Mouse (Mus musculus): ENCODE measurements at regions not wholly inside any gene's neighbourhood (a gene's known extent, or its start where the extent isn't known, plus 50 kb on each side); places are given as distances from the start of the nearest gene placed in this dataset.
A peak's percentile ranks its signal among the peaks of the same experiment; 100 is the strongest.

GRCm38 (mm10) chr5:100238287-100239036 lies 78.9 kb upstream of the Tmem150c start:
- whole genome bisulfite sequencing: 80% methylated on average over 15 of the region's 15 CpGs
- TF ChIP-seq EP300 (optimal IDR thresholded peaks at IDR 0.05): no peak
- peak; percentile 29; the same call in 1 of the 2 replicates for TF ChIP-seq CTCF (IDR thresholded peaks at IDR 0.05; ENCODE audit: low read depth)
- no peaks in the 10 kb centered on the region for H3K9me3 ChIP-seq (ENCODE audit: control insufficient read depth, low read length)
- no peaks in the 10 kb centered on the region for H3K4me1 ChIP-seq (replicated peaks; ENCODE audit: control insufficient read depth, insufficient read depth)
- H3K9ac ChIP-seq (ENCODE audit: low read length): no peak overlapping the region
- ATAC-seq (ENCODE audit: low FRiP score, low TSS enrichment): no peak
- H3K27ac ChIP-seq (replicated peaks): no peak overlapping the region
- H3K4me3 ChIP-seq (ENCODE audit: low read depth, low read length): no peak overlapping the region
- no peaks in the 10 kb centered on the region for H3K27me3 ChIP-seq (ENCODE audit: control insufficient read depth, insufficient read depth, low read length)
- no peak for DNase-seq (ENCODE audit: low spot score)
- H3K36me3 ChIP-seq (ENCODE audit: control insufficient read depth, insufficient read depth, low read length): no peaks in the 10 kb centered on the region
- H3K4me2 ChIP-seq (replicated peaks; ENCODE audit: low read depth): no peak overlapping the region

- Histone ChIP-seq H3K4me3 (ENCODE audit: low read depth, low read length) (no peak overlapping the region), H3K9ac (ENCODE audit: low read length) (no peak overlapping the region), H3K36me3 (ENCODE audit: control insufficient read depth, insufficient read depth, low read length) (no peaks in the 10 kb centered on the region), H3K27me3 (ENCODE audit: control insufficient read depth, insufficient read depth, low read length) (no peaks in the 10 kb centered on the region), H3K4me1 (replicated peaks; ENCODE audit: control insufficient read depth, insufficient read depth) (no peaks in the 10 kb centered on the region), H3K4me2 (replicated peaks; ENCODE audit: low read depth) (no peak overlapping the region), H3K9me3 (ENCODE audit: control insufficient read depth, low read length) (no peaks in the 10 kb centered on the region), H3K27ac (replicated peaks) (no peak overlapping the region)
- DNase-seq (ENCODE audit: low spot score): no peak
- TF ChIP-seq EP300 (optimal IDR thresholded peaks at IDR 0.05) (no peak), CTCF (IDR thresholded peaks at IDR 0.05; ENCODE audit: low read depth) (no peak)
- no peak for ATAC-seq (ENCODE audit: low FRiP score, low TSS enrichment)
- 89% methylated on average over 12 of the region's 12 CpGs for WGBS
These were observed 78.2 kb upstream of the Tmem150c start for GRCm38 (mm10) chr5:100237674-100238278.

GRCm38 (mm10) chr5:100236277-100236676 lies 76.7 kb upstream of the Tmem150c start:
- no peak overlapping the region for H3K9ac ChIP-seq (ENCODE audit: low read length)
- H3K4me1 ChIP-seq (replicated peaks; ENCODE audit: control insufficient read depth, insufficient read depth): no peaks in the 10 kb centered on the region
- no peaks in the 10 kb centered on the region for H3K36me3 ChIP-seq (ENCODE audit: control insufficient read depth, insufficient read depth, low read length)
- H3K4me2 ChIP-seq (replicated peaks; ENCODE audit: low read depth): no peak overlapping the region
- TF ChIP-seq CTCF (IDR thresholded peaks at IDR 0.05; ENCODE audit: low read depth): no peak
- TF ChIP-seq EP300 (optimal IDR thresholded peaks at IDR 0.05): no peak
- H3K9me3 ChIP-seq (ENCODE audit: control insufficient read depth, low read length): no peaks in the 10 kb centered on the region
- 92% methylated on average over 17 of the region's 17 CpGs for WGBS
- H3K27me3 ChIP-seq (ENCODE audit: control insufficient read depth, insufficient read depth, low read length): no peaks in the 10 kb centered on the region
- DNase-seq (ENCODE audit: low spot score): no peak
- H3K27ac ChIP-seq (replicated peaks): no peak overlapping the region
- no peak overlapping the region for H3K4me3 ChIP-seq (ENCODE audit: low read depth, low read length)
- no peak for ATAC-seq (ENCODE audit: low FRiP score, low TSS enrichment)

GRCm38 (mm10) chr5:100232076-100232475 lies 72.5 kb upstream of the Tmem150c start:
- no peaks in the 10 kb centered on the region for H3K27me3 ChIP-seq (ENCODE audit: control insufficient read depth, insufficient read depth, low read length)
- ATAC-seq (ENCODE audit: low FRiP score, low TSS enrichment) (no peak), DNase-seq (ENCODE audit: low spot score) (no peak)
- WGBS: 79% methylated on average over 7 of the region's 7 CpGs
- H3K4me2 ChIP-seq (replicated peaks; ENCODE audit: low read depth): no peak overlapping the region
- H3K9me3 ChIP-seq (ENCODE audit: control insufficient read depth, low read length): no peaks in the 10 kb centered on the region
- no peak overlapping the region for H3K27ac ChIP-seq (replicated peaks)
- no peaks in the 10 kb centered on the region for H3K36me3 ChIP-seq (ENCODE audit: control insufficient read depth, insufficient read depth, low read length)
- no peak overlapping the region for H3K9ac ChIP-seq (ENCODE audit: low read length)
- TF ChIP-seq CTCF (IDR thresholded peaks at IDR 0.05; ENCODE audit: low read depth) (no peak), EP300 (optimal IDR thresholded peaks at IDR 0.05) (no peak)
- no peaks in the 10 kb centered on the region for H3K4me1 ChIP-seq (replicated peaks; ENCODE audit: control insufficient read depth, insufficient read depth)
- H3K4me3 ChIP-seq (ENCODE audit: low read depth, low read length): no peak overlapping the region

- Histone ChIP-seq H3K9me3 (ENCODE audit: control insufficient read depth, low read length) (no peaks in the 10 kb centered on the region), H3K4me3 (ENCODE audit: low read depth, low read length) (no peak overlapping the region), H3K9ac (ENCODE audit: low read length) (no peak overlapping the region), H3K27ac (replicated peaks) (no peak overlapping the region), H3K36me3 (ENCODE audit: control insufficient read depth, insufficient read depth, low read length) (no peaks in the 10 kb centered on the region), H3K27me3 (ENCODE audit: control insufficient read depth, insufficient read depth, low read length) (no peaks in the 10 kb centered on the region), H3K4me1 (replicated peaks; ENCODE audit: control insufficient read depth, insufficient read depth) (no peaks in the 10 kb centered on the region), H3K4me2 (replicated peaks; ENCODE audit: low read depth) (no peak overlapping the region)
- ATAC-seq (ENCODE audit: low FRiP score, low TSS enrichment): no peak
- DNase-seq (ENCODE audit: low spot score): no peak
- TF ChIP-seq EP300 (optimal IDR thresholded peaks at IDR 0.05) (no peak), CTCF (IDR thresholded peaks at IDR 0.05; ENCODE audit: low read depth) (no peak)
- 65% methylated on average over 11 of the region's 11 CpGs for WGBS
These were observed 72.0 kb upstream of the Tmem150c start for GRCm38 (mm10) chr5:100231574-100231973.

- ATAC-seq (ENCODE audit: low FRiP score, low TSS enrichment) (0 out of 2 replicates have a peak, but pooled peaks have one; percentile 24), DNase-seq (ENCODE audit: low spot score) (no peak)
- no peak overlapping the region for H3K4me3 ChIP-seq (ENCODE audit: low read depth, low read length)
- H3K27ac ChIP-seq (replicated peaks): no peak overlapping the region
- no peaks in the 10 kb centered on the region for H3K27me3 ChIP-seq (ENCODE audit: control insufficient read depth, insufficient read depth, low read length)
- H3K36me3 ChIP-seq (ENCODE audit: control insufficient read depth, insufficient read depth, low read length): no peaks in the 10 kb centered on the region
- H3K4me1 ChIP-seq (replicated peaks; ENCODE audit: control insufficient read depth, insufficient read depth): no peaks in the 10 kb centered on the region
- no peaks in the 10 kb centered on the region for H3K9me3 ChIP-seq (ENCODE audit: control insufficient read depth, low read length)
- no peak overlapping the region for H3K4me2 ChIP-seq (replicated peaks; ENCODE audit: low read depth)
- TF ChIP-seq CTCF (IDR thresholded peaks at IDR 0.05; ENCODE audit: low read depth): no peak
- TF ChIP-seq EP300 (optimal IDR thresholded peaks at IDR 0.05): no peak
- H3K9ac ChIP-seq (ENCODE audit: low read length): no peak overlapping the region
- 81% methylated on average over 4 of the region's 4 CpGs for WGBS
These were observed 70.4 kb upstream of the Tmem150c start for GRCm38 (mm10) chr5:100230038-100230437.

All from stomach, postnatal 0 days (tissue).